Mouse (Mus musculus) forebrain, embryonic 11.5 days (tissue): Measurements from ENCODE around the gene Gdf3. TPM values are rescaled to one million over a fixed set of nuclear protein-coding genes. Genes with fewer than 3 reads are reported as not detected.
"Not testable (repeated sequence)": the region's sequence is repeated elsewhere in the genome, so short reads cannot be mapped to it uniquely, and the experiment has no call there.

ENCODE experiments used
- ATAC-seq: fragments of 200-750 bp; cut with Nextera tagmentation; replicated peaks from 2 replicates; pipeline ENCODE4 v1.8.0; 2017; ENCODE audit warnings: moderate TSS enrichment; ENCODE audit not compliant: low FRiP score
- DNase-seq: peaks from one replicate; pipeline ENCODE4 v3.0.0-alpha.2; 2017; ENCODE audit warnings: low spot score
- H3K27ac ChIP-seq: fragments of 300-500 bp; sonication (generic); 2 replicates; pipeline ENCODE4 v1.5.1; 2014; ENCODE audit warnings: low read depth, low read length
- H3K27me3 ChIP-seq: fragments of 300-500 bp; sonication (generic); 2 replicates; pipeline ENCODE4 v1.6.1; 2014; ENCODE audit warnings: mild to moderate bottlenecking, low read length, mixed read lengths; ENCODE audit not compliant: control insufficient read depth, insufficient read depth
- H3K36me3 ChIP-seq: fragments of 300-500 bp; sonication (generic); 2 replicates; pipeline ENCODE4 v1.6.1; 2014; ENCODE audit warnings: mild to moderate bottlenecking, low read length, moderate library complexity, mixed read lengths; ENCODE audit not compliant: control insufficient read depth, insufficient read depth
- H3K4me1 ChIP-seq: fragments of 300-500 bp; sonication (generic); replicated peaks from 2 replicates; pipeline ENCODE4 v1.6.1; 2014; ENCODE audit warnings: low read length, mixed read lengths; ENCODE audit not compliant: control insufficient read depth, insufficient read depth
- H3K4me2 ChIP-seq: fragments of 300-500 bp; sonication (generic); 2 replicates; pipeline ENCODE4 v1.6.1; 2014; ENCODE audit warnings: low read depth, mild to moderate bottlenecking, low read length, moderate library complexity, mixed read lengths; ENCODE audit not compliant: severe bottlenecking
- H3K4me3 ChIP-seq: fragments of 300-500 bp; sonication (generic); 2 replicates; pipeline ENCODE4 v1.5.1; 2014; ENCODE audit warnings: low read depth, low read length
- H3K9ac ChIP-seq: fragments of 300-500 bp; sonication (generic); 2 replicates; pipeline ENCODE4 v1.6.1; 2014; ENCODE audit warnings: low read length
- H3K9me3 ChIP-seq: fragments of 300-500 bp; sonication (generic); 2 replicates; pipeline ENCODE4 v1.6.1; 2016; ENCODE audit warnings: low read length, mixed read lengths; ENCODE audit not compliant: control insufficient read depth
- WGBS: fragments of 180-500 bp; shearing (Covaris S2); extraction: QIAGEN DNeasy Blood & Tissue Kit; methylation state at CpG from one replicate; pipeline ENCODE4 v1.1.7; 2014; 5-methylcytosine and 5-hydroxymethylcytosine counted together
- polyA plus RNA-seq: library from polyadenylated mRNA; unstranded; fragments of >200 nt; fragmentation: Nextera tagmentation; extraction: Ambion mirVana; gene quantifications from 2 replicates; pipeline ENCODE4 v1.2.1, GENCODE M21; 2014

Gene Gdf3
- 0.11 TPM in 1 of 2 replicates, not detected in the other for polyA plus RNA-seq

DNA sequence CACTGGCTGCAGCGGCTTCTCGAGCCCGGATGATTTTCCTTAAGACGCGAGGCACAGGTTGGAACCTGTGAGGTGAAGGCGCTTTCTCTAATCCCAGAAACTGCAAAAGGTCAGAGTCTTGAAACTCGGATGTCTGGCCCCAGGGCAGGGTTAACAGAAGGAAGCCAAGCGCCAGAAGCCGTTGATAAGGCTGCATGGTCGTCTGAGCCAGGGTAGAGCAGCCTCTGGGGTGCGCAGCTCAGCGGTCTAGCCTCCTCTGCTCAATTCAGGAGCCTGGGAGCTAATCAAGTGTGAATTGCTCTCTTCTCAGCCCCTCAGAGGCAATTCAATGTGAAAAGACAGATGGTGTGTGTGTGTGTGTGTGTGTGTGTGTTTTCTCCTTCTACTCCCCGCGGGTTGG, at the start of gene Gdf3:
Gene Gdf3 (minus strand): TSS at position 317 of the 400 bp plus-strand sequence.
- Histone ChIP-seq H3K9me3 (no peaks in the 10 kb centered on the region), H3K4me3 (no peak within 1 kb of the TSS), H3K36me3 (no peaks in the 10 kb centered on the region), H3K27ac (no peak within 1 kb of the TSS), H3K9ac (no peak within 1 kb of the TSS), H3K4me1 (no peaks in the 10 kb centered on the region), H3K27me3 (no peaks in the 10 kb centered on the region), H3K4me2 (no peak within 1 kb of the TSS)
- DNase-seq (no peak), ATAC-seq (no peak)
- 68% methylated on average over 14 of the region's 14 CpGs for WGBS

DNA sequence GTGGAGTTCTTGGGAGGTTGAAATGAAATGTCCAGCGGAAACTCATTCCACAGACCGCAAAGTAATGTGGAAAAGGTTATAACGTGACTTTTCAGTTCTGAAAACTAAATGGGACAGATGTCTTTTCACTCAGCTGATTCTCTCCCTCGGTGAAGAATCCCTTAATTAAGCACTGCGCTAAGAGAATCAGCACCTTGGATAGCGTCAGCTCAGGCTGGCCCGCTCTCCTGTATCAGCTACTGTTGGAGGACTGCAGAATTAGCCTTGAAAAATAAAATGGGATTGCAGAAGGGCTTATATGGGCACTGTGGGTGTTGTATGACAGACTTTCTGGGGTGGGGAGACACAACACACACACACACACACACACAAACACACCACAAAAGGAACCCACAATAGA, 49.7 kb upstream of the Gdf3 start:
- DNase-seq: no peak
- ATAC-seq: no peak
- H3K9ac ChIP-seq: no peak overlapping the region
- 15% methylated on average over 7 of the region's 7 CpGs for WGBS
- no peak overlapping the region for H3K4me3 ChIP-seq
- H3K27ac ChIP-seq: no peak overlapping the region
- H3K4me1 ChIP-seq: peaks cover 4% of the 10 kb centered on the region; the same call in 1 of the 2 replicates
- no peaks in the 10 kb centered on the region for H3K36me3 ChIP-seq
- no peaks in the 10 kb centered on the region for H3K9me3 ChIP-seq
- no peak overlapping the region for H3K4me2 ChIP-seq
- H3K27me3 ChIP-seq: peaks cover 2% of the 10 kb centered on the region; the same call in 1 of the 2 replicates

DNA sequence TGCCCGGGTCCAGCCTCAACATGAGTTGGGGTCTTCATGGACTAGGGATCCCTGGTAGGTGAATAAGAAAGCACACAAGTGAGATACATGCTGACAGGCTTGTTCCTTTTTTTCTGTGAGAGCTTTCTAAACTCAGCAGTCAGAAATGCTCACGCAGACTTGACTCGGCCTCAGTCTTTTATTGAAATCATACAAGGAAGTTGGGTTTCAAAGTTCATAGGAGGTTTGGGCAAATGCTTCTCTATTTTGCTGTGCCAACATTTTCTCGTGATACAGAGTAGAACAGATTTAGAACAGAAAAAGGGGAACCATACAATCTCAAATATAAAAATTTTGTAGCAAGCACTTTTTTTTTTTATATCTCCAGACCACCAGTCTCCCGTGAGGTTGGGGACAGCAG, 47.7 kb upstream of the Gdf3 start:
- H3K9ac ChIP-seq: no peak overlapping the region
- H3K9me3 ChIP-seq: no peaks in the 10 kb centered on the region
- no peak for ATAC-seq
- H3K4me1 ChIP-seq: peaks cover 2% of the 10 kb centered on the region; the same call in 1 of the 2 replicates
- H3K4me2 ChIP-seq: no peak overlapping the region
- DNase-seq: no peak
- H3K27me3 ChIP-seq: no peaks in the 10 kb centered on the region
- no peak overlapping the region for H3K27ac ChIP-seq
- 90% methylated on average over 5 of the region's 5 CpGs for WGBS
- no peak overlapping the region for H3K4me3 ChIP-seq
- H3K36me3 ChIP-seq: no peaks in the 10 kb centered on the region

DNA sequence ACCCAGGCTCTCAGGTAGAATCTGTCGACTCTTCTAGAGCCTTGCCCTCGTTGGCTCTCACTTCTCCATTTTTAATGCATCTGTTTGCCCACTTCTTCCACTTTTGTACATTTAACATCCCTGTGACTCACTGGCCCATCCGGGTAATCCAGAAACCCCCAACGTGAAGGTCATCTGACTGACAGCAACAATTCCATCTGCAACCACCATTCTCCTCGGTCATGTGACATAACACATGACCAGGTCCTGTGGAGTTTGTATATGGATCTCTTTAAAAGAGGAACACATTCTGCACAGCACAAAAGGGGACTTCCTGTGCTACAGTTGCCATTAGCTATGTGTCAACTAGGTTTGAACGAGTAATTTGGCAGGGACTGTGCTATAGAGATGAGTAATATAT, 44.4 kb upstream of the Gdf3 start:
- no peak for DNase-seq
- Histone ChIP-seq H3K36me3 (no peaks in the 10 kb centered on the region), H3K9ac (no peak overlapping the region), H3K27me3 (no peaks in the 10 kb centered on the region), H3K27ac (no peak overlapping the region), H3K4me3 (no peak overlapping the region), H3K4me1 (peaks cover 2% of the 10 kb centered on the region; the same call in 1 of the 2 replicates), H3K4me2 (no peak overlapping the region), H3K9me3 (no peaks in the 10 kb centered on the region)
- no peak for ATAC-seq
- WGBS: 87% methylated on average over 6 of the region's 6 CpGs

DNA sequence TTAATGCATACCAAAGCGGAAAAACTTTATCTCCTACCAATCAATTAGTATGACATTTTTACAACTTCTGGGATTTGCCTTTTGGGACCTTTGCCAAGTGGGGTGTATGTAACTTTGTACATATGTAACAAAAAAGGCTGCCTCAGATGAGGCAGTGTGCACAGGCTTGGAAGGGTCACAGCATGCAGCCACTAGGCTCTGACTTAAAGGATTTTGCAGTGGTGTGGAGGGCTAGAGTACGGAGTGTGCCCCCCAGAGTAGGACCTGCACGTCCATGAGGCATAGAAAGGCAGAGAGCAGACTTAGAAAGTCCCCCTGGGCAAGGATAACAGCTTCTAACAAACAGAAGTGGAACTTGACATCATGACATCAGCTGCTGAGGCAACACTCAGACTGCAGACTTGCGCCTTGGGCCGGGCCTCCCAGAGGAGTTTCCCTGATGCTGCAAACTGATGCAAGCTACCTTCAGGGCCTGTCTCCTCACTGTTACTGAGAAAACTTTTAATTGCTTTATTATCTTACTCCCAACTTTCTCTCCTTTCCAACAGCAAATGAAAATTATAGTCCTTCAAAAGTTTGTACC, 40.6 kb upstream of the Gdf3 start:
- no peaks in the 10 kb centered on the region for H3K36me3 ChIP-seq
- no peak overlapping the region for H3K27ac ChIP-seq
- no peak overlapping the region for H3K4me2 ChIP-seq
- peaks cover 2% of the 10 kb centered on the region; the same call in 1 of the 2 replicates for H3K4me1 ChIP-seq
- no peaks in the 10 kb centered on the region for H3K9me3 ChIP-seq
- no peak overlapping the region for H3K9ac ChIP-seq
- no peak overlapping the region for H3K4me3 ChIP-seq
- ATAC-seq (no peak), DNase-seq (no peak)
- WGBS: 70% methylated on average over 5 of the region's 5 CpGs
- H3K27me3 ChIP-seq: no peaks in the 10 kb centered on the region

DNA sequence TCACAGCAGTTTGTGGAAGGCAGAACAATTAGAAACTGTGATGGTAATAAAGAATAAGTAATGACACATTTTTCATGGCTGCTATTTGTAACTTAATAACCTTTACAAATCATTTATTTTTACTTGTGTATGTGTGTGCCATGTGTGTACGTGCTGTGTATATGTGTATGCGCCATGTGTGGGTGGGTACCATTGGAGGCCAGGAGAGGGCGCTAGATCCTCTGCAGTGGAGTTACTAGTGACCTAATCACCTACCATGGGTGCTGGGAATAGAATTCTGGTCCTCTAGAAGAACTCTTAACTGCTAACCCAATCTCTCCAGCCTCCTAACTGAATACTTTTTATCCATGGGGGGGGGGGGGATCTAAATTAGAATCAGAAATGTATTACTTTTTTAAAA, 40.0 kb upstream of the Gdf3 start:
- Histone ChIP-seq H3K9ac (no peak overlapping the region), H3K27me3 (no peaks in the 10 kb centered on the region), H3K36me3 (no peaks in the 10 kb centered on the region), H3K4me3 (no peak overlapping the region), H3K4me1 (peaks cover 1% of the 10 kb centered on the region; the same call in 1 of the 2 replicates), H3K27ac (no peak overlapping the region), H3K4me2 (no peak overlapping the region), H3K9me3 (no peaks in the 10 kb centered on the region)
- DNase-seq: no peak
- ATAC-seq: no peak
- WGBS: 84% methylated on average over 3 of the region's 3 CpGs

DNA sequence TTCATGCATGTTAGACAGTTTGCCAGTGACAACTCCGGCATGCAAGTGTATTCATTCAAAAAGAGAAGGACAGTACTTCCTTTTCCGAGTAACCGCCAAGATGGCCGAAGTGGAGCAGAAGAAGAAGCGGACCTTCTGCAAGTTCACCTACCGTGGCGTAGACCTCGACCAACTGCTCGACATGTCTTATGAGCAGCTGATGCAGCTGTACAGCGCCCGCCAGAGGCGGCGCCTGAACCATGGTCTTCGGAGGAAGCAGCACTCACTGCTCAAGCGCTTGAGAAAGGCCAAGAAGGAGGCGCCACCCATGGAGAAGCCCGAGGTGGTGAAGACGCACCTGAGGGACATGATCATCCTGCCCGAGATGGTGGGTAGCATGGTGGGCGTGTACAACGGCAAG, 34.3 kb upstream of the Gdf3 start:
- H3K4me2 ChIP-seq, H3K27me3 ChIP-seq, H3K4me1 ChIP-seq, ATAC-seq, DNase-seq, H3K4me3 ChIP-seq, H3K9me3 ChIP-seq, H3K36me3 ChIP-seq, H3K9ac ChIP-seq, H3K27ac ChIP-seq: not testable (repeated sequence)
- 97% methylated on average over 21 of the region's 21 CpGs for WGBS

DNA sequence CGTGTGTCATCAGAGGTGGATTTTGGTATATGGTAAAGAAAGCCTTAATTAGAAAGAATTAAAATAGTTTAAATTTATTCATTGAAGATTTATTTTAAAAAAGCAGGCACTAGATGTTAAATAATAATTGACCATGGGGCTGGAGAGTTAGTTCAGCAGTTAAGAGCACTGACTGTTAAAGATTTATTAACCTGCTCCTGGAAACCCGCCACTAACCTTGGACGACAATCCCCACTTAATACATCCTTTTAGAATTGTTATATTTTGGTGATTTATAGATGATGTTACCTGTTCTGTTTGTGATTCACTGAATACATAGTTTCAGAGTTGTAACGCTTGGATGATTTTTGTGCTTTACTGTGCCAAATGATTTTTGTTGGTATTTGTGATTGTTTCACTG, 27.7 kb upstream of the Gdf3 start:
- H3K36me3 ChIP-seq, H3K9me3 ChIP-seq, H3K4me1 ChIP-seq, ATAC-seq, H3K4me2 ChIP-seq, H3K27me3 ChIP-seq, H3K27ac ChIP-seq, DNase-seq, H3K4me3 ChIP-seq, H3K9ac ChIP-seq: not testable (repeated sequence)
- 94% methylated on average over 4 of the region's 4 CpGs for WGBS

DNA sequence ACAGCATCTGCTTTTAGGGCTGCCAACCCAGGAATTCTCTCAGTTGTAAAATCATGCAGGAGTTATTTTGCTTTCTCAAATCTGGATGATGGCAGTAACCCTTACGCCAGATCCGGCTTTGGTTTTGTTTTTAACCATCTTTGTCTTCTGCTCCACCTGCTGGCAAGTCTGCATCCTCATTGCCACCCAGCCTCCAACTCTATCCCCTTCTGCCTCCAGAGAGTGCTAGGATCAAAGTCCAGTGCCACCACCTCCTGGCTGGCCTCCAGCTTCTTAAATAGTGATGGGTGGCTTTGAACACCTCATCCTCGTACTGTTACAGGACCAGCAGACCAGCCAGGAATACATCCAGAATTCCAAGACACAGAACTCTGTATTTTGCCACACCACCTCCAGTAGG, 26.8 kb upstream of the Gdf3 start:
- H3K4me1 ChIP-seq: no peaks in the 10 kb centered on the region
- no peak for ATAC-seq
- no peak overlapping the region for H3K27ac ChIP-seq
- no peaks in the 10 kb centered on the region for H3K9me3 ChIP-seq
- DNase-seq: no peak
- no peak overlapping the region for H3K4me2 ChIP-seq
- H3K9ac ChIP-seq: no peak overlapping the region
- no peaks in the 10 kb centered on the region for H3K27me3 ChIP-seq
- 84% methylated on average over 3 of the region's 3 CpGs for WGBS
- no peak overlapping the region for H3K4me3 ChIP-seq
- no peaks in the 10 kb centered on the region for H3K36me3 ChIP-seq
